Mouse (Mus musculus): ENCODE results near the gene Rnf141. TPM values are rescaled to one million over a fixed set of nuclear protein-coding genes. Genes with fewer than 3 reads are reported as not detected.

Rnf141 gene
- polyA plus RNA-seq, 1 experiment from 2014 or later = 27.0 TPM

Small RNA genes within 50 kb of the gene (microRNA-seq; reads per million reads assigned to microRNA genes)
- gene Gm47282 = not detected

Other genes with a start within 250 kb of the Rnf141 start
- gene Sbf2, start 229.5 kb downstream of the Rnf141 start, polyA plus RNA-seq (2016; fragmentation: Nextera tagmentation; extraction: Ambion mirVana) = 55.8 and 57.7 TPM in 2 replicates
- 3.5 and 3.9 TPM in 2 replicates for gene Adm, start 216.8 kb downstream of the Rnf141 start, polyA plus RNA-seq (2016; fragmentation: Nextera tagmentation; extraction: Ambion mirVana)
- gene Ampd3, start 76.3 kb downstream of the Rnf141 start, polyA plus RNA-seq (2016; fragmentation: Nextera tagmentation; extraction: Ambion mirVana) = 1.2 and 2.2 TPM in 2 replicates
- 5.2 and 9.2 TPM in 2 replicates for gene Lyve1, start 18.8 kb upstream of the Rnf141 start, polyA plus RNA-seq (2016; fragmentation: Nextera tagmentation; extraction: Ambion mirVana)
- 1.2 and 1.8 TPM in 2 replicates for gene Mrvi1, start 138.0 kb upstream of the Rnf141 start, polyA plus RNA-seq (2016; fragmentation: Nextera tagmentation; extraction: Ambion mirVana)
- gene Ctr9, start 184.5 kb upstream of the Rnf141 start, polyA plus RNA-seq (2016; fragmentation: Nextera tagmentation; extraction: Ambion mirVana) = 102 and 105 TPM in 2 replicates
- gene Eif4g2, start 238.6 kb upstream of the Rnf141 start, polyA plus RNA-seq (2016; fragmentation: Nextera tagmentation; extraction: Ambion mirVana) = 1,594 and 1,624 TPM in 2 replicates

All from midbrain, embryonic 12.5 days (tissue).